Mouse (Mus musculus) embryonic fibroblast, embryonic 13.5 days (primary cell): ENCODE data around the gene Zfp773.

Experiments
- CTCF ChIP-seq: IDR thresholded peaks from 2 replicates; pipeline ENCODE4 v1.5.1; 2011; ENCODE audit warnings: mild to moderate bottlenecking, control low read depth, low read length, moderate library complexity, borderline replicate concordance; ENCODE audit not compliant: insufficient read depth
- POLR2A ChIP-seq: IDR thresholded peaks from 2 replicates; pipeline ENCODE4 v1.6.1; 2011; ENCODE audit warnings: low read depth, mild to moderate bottlenecking, control low read depth, low read length, moderate library complexity

DNA sequence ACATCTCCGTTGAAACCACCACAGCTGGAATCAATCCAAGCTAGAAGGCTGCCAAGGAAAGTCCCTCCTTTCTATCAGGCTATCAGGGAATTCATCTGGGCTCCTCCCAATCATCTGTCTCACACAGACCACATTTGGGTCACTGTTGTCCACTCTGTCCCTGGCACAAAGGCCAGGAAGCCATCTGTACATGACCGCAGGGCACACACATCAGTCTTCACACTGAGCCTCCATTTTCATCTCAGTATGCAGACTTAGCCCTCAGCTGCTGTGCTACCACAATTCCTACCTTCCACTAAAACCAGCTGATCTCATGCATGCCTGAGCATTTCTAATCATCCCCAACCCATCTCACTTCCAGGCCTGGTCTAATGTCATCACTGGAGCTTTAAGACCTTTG, 18.1 kb downstream of the Zfp773 start:
- TF ChIP-seq CTCF (no peak), POLR2A (no peak)
